Mouse (Mus musculus) E14TG2a.4 (cell line): ENCODE results near the gene Slf2.

ENCODE experiments used
- CTCF ChIP-seq: conservative IDR thresholded peaks from 2 replicates; pipeline ENCODE4 v1.5.1; 2014; ENCODE audit warnings: low read length
- NANOG ChIP-seq: IDR thresholded peaks from 2 replicates; pipeline ENCODE4 v1.6.1; 2014; ENCODE audit warnings: borderline replicate concordance, low read length, mixed read lengths

DNA sequence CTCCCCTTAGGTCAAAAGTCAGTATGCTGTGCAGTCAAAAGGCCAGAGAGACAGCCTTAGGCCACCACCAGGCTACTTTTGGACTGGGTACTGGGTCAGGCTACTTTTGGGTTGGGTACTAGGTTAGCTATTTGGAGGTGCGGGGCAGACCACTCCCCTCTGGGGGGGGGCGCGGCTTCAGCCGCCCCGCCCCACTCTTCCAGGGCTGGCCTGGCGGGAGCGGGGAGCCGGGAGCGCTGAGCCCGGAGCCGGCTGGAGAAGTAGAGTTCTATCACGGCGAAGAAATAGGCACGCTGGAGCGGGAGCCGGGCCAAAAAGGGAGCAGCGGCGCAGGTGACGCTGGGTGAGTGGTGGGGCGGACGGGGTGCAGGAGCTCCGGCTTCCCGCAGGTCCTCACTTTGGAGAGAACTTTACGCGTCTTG lies 84.0 kb downstream of the Slf2 start:
- TF ChIP-seq CTCF: no peak
- TF ChIP-seq NANOG: no peak
